Mouse (Mus musculus): ENCODE data around the gene Cntn4.

- no peak for TF ChIP-seq CTCF (IDR thresholded peaks at IDR 0.05; ENCODE audit: low read depth)
- no peak for TF ChIP-seq EP300 (IDR thresholded peaks at IDR 0.05; ENCODE audit: low read depth)
Observed at GRCm38 (mm10) chr6:106593756-106594155, 916.3 kb downstream of the Cntn4 start.
